Mouse (Mus musculus) limb, embryonic 14.5 days (tissue): ENCODE measurements around the gene Abtb2. TPM values are rescaled to one million over a fixed set of nuclear protein-coding genes. Genes with fewer than 3 reads are reported as not detected.
A peak's percentile ranks its signal among the peaks of the same experiment; 100 is the strongest.

ENCODE experiments used
- ATAC-seq: fragments of 200-750 bp; cut with Nextera tagmentation; 2 replicates; pipeline ENCODE4 v1.8.0; 2017; ENCODE audit warnings: low read depth, moderate number of reproducible peaks, moderate TSS enrichment; ENCODE audit not compliant: low FRiP score
- DNase-seq: peaks from one replicate; pipeline ENCODE4 v3.0.0-alpha.2; 2015; ENCODE audit warnings: low spot score
- H3K27ac ChIP-seq: fragments of 300-500 bp; sonication (generic); replicated peaks from 2 replicates; pipeline ENCODE4 v1.5.1; 2014; ENCODE audit warnings: low read depth, mild to moderate bottlenecking, low read length, moderate library complexity, mixed read lengths
- H3K27me3 ChIP-seq: fragments of 300-500 bp; sonication (generic); 2 replicates; pipeline ENCODE4 v1.6.1; 2014; ENCODE audit warnings: low read length, mixed read lengths; ENCODE audit not compliant: control insufficient read depth, insufficient read depth
- H3K36me3 ChIP-seq: fragments of 300-500 bp; sonication (generic); 2 replicates; pipeline ENCODE4 v1.6.1; 2014; ENCODE audit warnings: mild to moderate bottlenecking, low read length, moderate library complexity, mixed read lengths; ENCODE audit not compliant: control insufficient read depth, insufficient read depth
- H3K4me1 ChIP-seq: fragments of 300-500 bp; sonication (generic); 2 replicates; pipeline ENCODE4 v1.6.1; 2014; ENCODE audit warnings: antibody characterized with exemption, low read length, mixed read lengths; ENCODE audit not compliant: control insufficient read depth, insufficient read depth
- H3K4me2 ChIP-seq: fragments of 300-500 bp; sonication (generic); replicated peaks from 2 replicates; pipeline ENCODE4 v1.6.1; 2014; ENCODE audit warnings: low read depth, mild to moderate bottlenecking, low read length, moderate library complexity; ENCODE audit not compliant: severe bottlenecking
- H3K4me3 ChIP-seq: fragments of 300-500 bp; sonication (generic); replicated peaks from 2 replicates; pipeline ENCODE4 v1.5.1; 2014; ENCODE audit warnings: low read length
- H3K9ac ChIP-seq: fragments of 300-500 bp; sonication (generic); 2 replicates; pipeline ENCODE4 v1.6.1; 2014; ENCODE audit warnings: mild to moderate bottlenecking, low read depth, low read length, moderate library complexity; ENCODE audit not compliant: severe bottlenecking
- H3K9me3 ChIP-seq: fragments of 300-500 bp; sonication (generic); 2 replicates; pipeline ENCODE4 v1.6.1; 2016; ENCODE audit warnings: low read length; ENCODE audit not compliant: control insufficient read depth
- POLR2A ChIP-seq: fragments of 200-500 bp; IDR thresholded peaks from 2 replicates; pipeline ENCODE4 v1.8.0; 2012; ENCODE audit warnings: inconsistent platforms, mild to moderate bottlenecking, moderate library complexity, borderline replicate concordance; ENCODE audit not compliant: insufficient read depth, insufficient read length; ENCODE audit errors: extremely low read depth
- WGBS: fragments of 180-500 bp; shearing (Covaris S2); extraction: QIAGEN DNeasy Blood & Tissue Kit; methylation state at CpG from one replicate; pipeline ENCODE4 v1.1.7; 2014; 5-methylcytosine and 5-hydroxymethylcytosine counted together
- polyA plus RNA-seq, 2 experiments: library from polyadenylated mRNA; depleted of rRNA in 1 of 2; stranded (reverse) in 1 of 2; unstranded in 1 of 2; fragments of >200 nt; fragmentation: Nextera tagmentation in 1 of 2; extraction: Ambion mirVana in 1 of 2; gene quantifications; 2 replicates each; pipeline versions ENCODE4 v1.2.1 to v1.2.3; 2012 to 2014

Abtb2 gene
- polyA plus RNA-seq, 2 experiments = 15.6 to 22.7 TPM

DNA sequence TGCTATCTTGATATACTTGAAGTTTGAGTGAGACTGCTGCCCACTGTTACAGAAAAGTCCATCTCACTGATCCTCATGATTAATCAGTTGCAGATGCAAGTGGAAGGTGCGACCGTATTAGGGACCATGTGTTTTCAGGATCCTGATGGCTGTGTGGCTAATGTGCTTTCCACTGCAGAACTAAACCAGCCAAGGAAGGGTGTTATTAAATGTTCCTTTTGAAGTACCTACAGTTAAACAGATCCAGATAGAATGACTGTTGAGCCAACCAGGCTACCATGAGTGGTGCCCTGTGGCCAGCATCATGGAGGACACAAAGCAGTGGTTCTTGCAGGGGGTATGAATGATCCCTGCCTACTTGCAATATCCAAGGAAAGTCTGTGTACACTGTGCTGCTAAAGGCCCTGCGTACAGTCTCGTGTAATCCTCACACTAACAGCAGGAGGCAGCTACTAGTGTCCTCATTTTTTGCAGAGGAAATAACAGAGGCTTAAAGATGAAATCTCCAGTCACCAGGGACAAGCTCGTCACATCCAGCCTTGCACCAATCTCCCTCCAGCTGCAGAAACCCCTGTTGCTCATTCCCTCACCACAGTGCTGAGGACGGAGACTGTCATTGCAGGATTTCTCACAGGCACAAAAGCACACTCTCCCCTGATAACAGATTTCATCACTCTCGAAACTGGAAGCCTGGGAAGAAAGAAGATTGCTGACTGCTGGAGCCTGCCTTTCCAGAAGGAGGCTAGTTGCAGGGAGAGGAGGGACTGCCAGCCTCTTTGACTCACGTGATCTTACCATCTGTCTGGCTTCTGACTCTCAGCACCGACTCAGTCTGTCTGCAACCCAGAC is 25.9 kb downstream of the Abtb2 start:
- no peaks in the 10 kb centered on the region for H3K27me3 ChIP-seq
- DNase-seq (no peak), ATAC-seq (no peak; the same call in 1 of the 2 replicates)
- H3K4me3 ChIP-seq = no peak overlapping the region
- H3K36me3 ChIP-seq = no peaks in the 10 kb centered on the region
- no peaks in the 10 kb centered on the region for H3K9me3 ChIP-seq
- 0 out of 2 replicates have a peak overlapping the region, but pooled peaks have one; percentile 8 for H3K9ac ChIP-seq
- TF ChIP-seq POLR2A = no peak
- H3K4me2 ChIP-seq = no peak overlapping the region
- 23% methylated on average over 9 of the region's 9 CpGs for WGBS
- H3K4me1 ChIP-seq = peaks cover 71% of the 10 kb centered on the region
- H3K27ac ChIP-seq = no peak overlapping the region

DNA sequence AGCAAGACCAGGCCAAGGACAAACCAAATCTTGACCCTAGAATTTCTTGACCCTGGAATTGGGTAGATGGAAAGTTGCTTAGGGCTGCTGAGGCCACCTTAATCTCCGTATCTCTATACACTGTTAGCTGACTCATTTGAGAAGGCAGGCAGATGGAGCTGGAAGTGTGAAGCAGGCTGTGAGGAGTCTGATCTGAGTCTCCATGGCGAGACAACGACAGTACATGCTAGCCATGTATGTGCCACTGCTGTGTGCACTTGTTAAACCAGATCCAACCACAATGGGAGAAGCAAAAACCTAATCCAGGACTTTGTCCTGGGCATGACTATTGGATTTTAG is 26.4 kb downstream of the Abtb2 start:
- DNase-seq (no peak), ATAC-seq (no peak)
- no peaks in the 10 kb centered on the region for H3K36me3 ChIP-seq
- no peak overlapping the region for H3K27ac ChIP-seq
- H3K9me3 ChIP-seq = no peaks in the 10 kb centered on the region
- no peak for TF ChIP-seq POLR2A
- no peak overlapping the region for H3K4me3 ChIP-seq
- no peak overlapping the region for H3K4me2 ChIP-seq
- H3K4me1 ChIP-seq = peaks cover 68% of the 10 kb centered on the region
- no peak overlapping the region for H3K9ac ChIP-seq
- no peaks in the 10 kb centered on the region for H3K27me3 ChIP-seq
- 59% methylated on average over 3 of the region's 3 CpGs for WGBS

DNA sequence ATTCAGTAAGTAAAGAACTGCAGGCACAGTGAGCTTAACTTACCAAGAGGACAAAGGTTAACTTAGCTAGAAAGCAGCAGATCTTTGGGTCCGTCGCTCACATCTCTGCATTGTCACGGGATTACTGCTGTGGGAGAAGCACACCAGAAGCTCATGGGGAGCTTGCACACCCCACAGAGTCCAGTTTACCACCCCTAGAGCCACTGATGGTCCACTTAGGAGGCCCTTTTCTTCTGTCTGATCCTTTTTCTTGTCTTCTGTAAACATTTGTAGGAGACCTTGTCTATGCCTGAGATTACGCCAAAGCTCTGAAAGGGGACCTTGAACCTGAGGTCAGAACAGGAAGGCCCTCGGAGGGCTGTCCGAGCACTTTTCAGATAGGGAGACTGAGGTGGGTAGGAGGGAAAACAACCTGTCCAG is 28.5 kb downstream of the Abtb2 start:
- peaks cover 61% of the 10 kb centered on the region for H3K4me1 ChIP-seq
- no peaks in the 10 kb centered on the region for H3K27me3 ChIP-seq
- ATAC-seq (no peak), DNase-seq (no peak)
- no peak overlapping the region for H3K4me3 ChIP-seq
- H3K27ac ChIP-seq = 0 out of 2 replicates have a peak overlapping the region, but pooled peaks have one; percentile 14
- 85% methylated on average over 6 of the region's 6 CpGs for WGBS
- H3K9me3 ChIP-seq = no peaks in the 10 kb centered on the region
- no peak overlapping the region for H3K9ac ChIP-seq
- TF ChIP-seq POLR2A = no peak
- no peaks in the 10 kb centered on the region for H3K36me3 ChIP-seq
- H3K4me2 ChIP-seq = no peak overlapping the region

DNA sequence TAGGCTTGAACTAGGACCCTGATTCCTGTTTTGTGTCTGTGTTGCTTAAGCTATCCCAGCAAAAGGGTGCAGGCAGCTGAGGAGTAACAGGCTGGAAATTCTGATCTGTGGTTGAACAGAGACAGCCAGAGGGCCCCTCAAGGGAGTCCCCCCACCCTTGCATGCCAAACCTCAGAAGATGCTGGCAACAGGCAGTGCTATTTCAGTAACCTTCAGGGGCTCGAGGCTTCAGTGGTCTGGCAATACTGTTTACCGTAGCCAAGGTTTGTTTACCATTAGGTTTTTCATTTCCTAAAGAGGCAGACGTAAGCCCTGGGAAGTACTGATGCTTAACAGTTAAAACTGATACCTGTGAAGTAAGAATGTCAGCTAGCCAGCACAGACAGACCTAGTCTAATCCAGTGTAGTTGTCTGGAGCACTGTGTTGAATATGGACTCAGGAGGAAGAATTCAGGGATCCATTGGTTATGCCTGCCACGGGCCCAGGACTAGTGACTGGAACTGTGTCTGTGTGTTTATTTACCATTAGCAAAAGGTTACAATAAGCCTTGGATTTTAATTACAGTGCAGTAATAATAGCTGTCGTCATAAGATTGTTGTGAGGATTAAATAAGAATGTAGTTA is 29.0 kb downstream of the Abtb2 start:
- Histone ChIP-seq H3K9ac (no peak overlapping the region), H3K4me2 (no peak overlapping the region), H3K36me3 (no peaks in the 10 kb centered on the region), H3K4me3 (no peak overlapping the region), H3K9me3 (no peaks in the 10 kb centered on the region), H3K27ac (0 out of 2 replicates have a peak overlapping the region, but pooled peaks have one; percentile 14), H3K4me1 (peaks cover 62% of the 10 kb centered on the region), H3K27me3 (no peaks in the 10 kb centered on the region)
- ATAC-seq (no peak), DNase-seq (no peak)
- no peak for TF ChIP-seq POLR2A
- WGBS = 33% methylated on average over 5 of the region's 5 CpGs

DNA sequence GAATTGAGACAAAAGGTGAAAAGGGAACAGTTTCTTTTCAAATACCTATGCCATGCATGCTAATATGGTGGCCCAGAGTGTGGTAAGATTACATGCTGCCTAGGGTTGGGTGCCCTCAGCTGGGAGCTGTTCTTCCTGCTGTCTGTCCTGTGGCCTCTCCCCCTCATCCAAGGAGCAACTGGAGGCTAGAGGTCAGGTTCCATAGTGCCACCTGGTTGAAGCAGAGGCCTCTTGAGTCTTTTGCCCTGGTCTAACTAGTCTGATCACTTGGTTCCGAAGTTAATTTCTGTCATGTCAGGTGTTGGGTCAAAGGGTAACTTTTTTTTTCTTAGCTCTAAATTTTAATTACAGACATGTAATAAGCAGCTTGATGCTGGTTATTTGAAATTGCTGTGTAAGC is 33.2 kb downstream of the Abtb2 start:
- WGBS = 41% methylated on average over 1 of the region's 1 CpGs
- H3K27ac ChIP-seq = no peak overlapping the region
- no peak overlapping the region for H3K4me2 ChIP-seq
- TF ChIP-seq POLR2A = no peak
- ATAC-seq (no peak), DNase-seq (no peak)
- H3K9me3 ChIP-seq = no peaks in the 10 kb centered on the region
- H3K9ac ChIP-seq = no peak overlapping the region
- H3K27me3 ChIP-seq = no peaks in the 10 kb centered on the region
- H3K4me1 ChIP-seq = peaks cover 62% of the 10 kb centered on the region
- H3K36me3 ChIP-seq = no peaks in the 10 kb centered on the region
- H3K4me3 ChIP-seq = no peak overlapping the region
